Mouse (Mus musculus) adrenal gland, adult 8-10 months (tissue): ENCODE measurements around the gene Gtpbp2. TPM values are rescaled to one million over a fixed set of nuclear protein-coding genes. Genes with fewer than 3 reads are reported as not detected.

Experiments
- total RNA-seq, 4 experiments: library from RNA; stranded (reverse); gene quantifications; 2 replicates each; pipeline ENCODE4 v1.2.4; 2022

The Gtpbp2 gene
- total RNA-seq, 4 experiments from 2014 or later = 69.9 to 108 (median 89.8) TPM

Other genes starting within 250 kb of the Gtpbp2 start
- 100 to 1,000 TPM; 270 to 756 (median 501) TPM for gene Vegfa, start 128.7 kb upstream of the Gtpbp2 start, total RNA-seq
- gene Mrps18a, start 50.0 kb upstream of the Gtpbp2 start, total RNA-seq = 100 to 1,000 TPM in 2 of 4 experiments, 10 to 100 TPM in 2; 94.5 to 106 (median 101) TPM
- 10 to 100 TPM in 3 of 4 experiments, 1 to 10 TPM in 1; 6.0 to 21.4 (median 15.3) TPM for gene Rsph9, start 16.8 kb upstream of the Gtpbp2 start, total RNA-seq
- gene Mad2l1bp, start 7.5 kb upstream of the Gtpbp2 start, total RNA-seq = 10 to 100 TPM; 16.5 to 22.1 (median 18.8) TPM
- 10 to 100 TPM; 37.5 to 44.0 (median 40.7) TPM for gene Polh, start 41.6 kb downstream of the Gtpbp2 start, total RNA-seq
- 10 to 100 TPM; 70.8 to 95.4 (median 74.0) TPM for gene Xpo5, start 41.8 kb downstream of the Gtpbp2 start, total RNA-seq
- gene Polr1c, start 87.0 kb downstream of the Gtpbp2 start, total RNA-seq = 100 to 1,000 TPM in 2 of 4 experiments, 10 to 100 TPM in 2; 83.8 to 116 (median 104) TPM
- 100 to 1,000 TPM; 157 to 205 (median 185) TPM for gene Yipf3, start 87.0 kb downstream of the Gtpbp2 start, total RNA-seq
- 1 to 10 TPM; 4.1 to 7.5 (median 6.0) TPM for gene Lrrc73, start 92.5 kb downstream of the Gtpbp2 start, total RNA-seq
- gene Tjap1, start 122.0 kb downstream of the Gtpbp2 start, total RNA-seq = 10 to 100 TPM; 49.3 to 72.6 (median 54.6) TPM
- under 1 TPM in 3 of 4 experiments, not detected in 1; 0.25 to 0.56 (median 0.38) TPM for gene Dlk2, start 136.4 kb downstream of the Gtpbp2 start, total RNA-seq
- gene Abcc10, start 167.3 kb downstream of the Gtpbp2 start, total RNA-seq = 10 to 100 TPM in 2 of 4 experiments, 1 to 10 TPM in 2; 6.9 to 17.3 (median 11.9) TPM
- 10 to 100 TPM; 21.0 to 35.6 (median 27.4) TPM for gene Zfp318, start 222.7 kb downstream of the Gtpbp2 start, total RNA-seq